Mouse (Mus musculus): ENCODE data around the gene Atp5h. TPM values are rescaled to one million over a fixed set of nuclear protein-coding genes. Genes with fewer than 3 reads are reported as not detected.
A peak's percentile ranks its signal among the peaks of the same experiment; 100 is the strongest.

Gene Atp5h
- total RNA-seq, 2 experiments from 2014 or later: 459 to 515 TPM

- DNase-seq (ENCODE audit: extremely low spot score in 1 of 2, low spot score in 1 of 2): no peak
These were observed 49.4 kb downstream of the Atp5h start for GRCm38 (mm10) chr11:115370368-115370767.

- DNase-seq (ENCODE audit: extremely low spot score in 1 of 2, low spot score in 1 of 2): peak; percentile 78
These were observed 52.3 kb downstream of the Atp5h start, which contains the start of gene Hid1 for GRCm38 (mm10) chr11:115367395-115367944. Gene Hid1, minus strand, starts transcription at chr11:115367756.

DNA sequence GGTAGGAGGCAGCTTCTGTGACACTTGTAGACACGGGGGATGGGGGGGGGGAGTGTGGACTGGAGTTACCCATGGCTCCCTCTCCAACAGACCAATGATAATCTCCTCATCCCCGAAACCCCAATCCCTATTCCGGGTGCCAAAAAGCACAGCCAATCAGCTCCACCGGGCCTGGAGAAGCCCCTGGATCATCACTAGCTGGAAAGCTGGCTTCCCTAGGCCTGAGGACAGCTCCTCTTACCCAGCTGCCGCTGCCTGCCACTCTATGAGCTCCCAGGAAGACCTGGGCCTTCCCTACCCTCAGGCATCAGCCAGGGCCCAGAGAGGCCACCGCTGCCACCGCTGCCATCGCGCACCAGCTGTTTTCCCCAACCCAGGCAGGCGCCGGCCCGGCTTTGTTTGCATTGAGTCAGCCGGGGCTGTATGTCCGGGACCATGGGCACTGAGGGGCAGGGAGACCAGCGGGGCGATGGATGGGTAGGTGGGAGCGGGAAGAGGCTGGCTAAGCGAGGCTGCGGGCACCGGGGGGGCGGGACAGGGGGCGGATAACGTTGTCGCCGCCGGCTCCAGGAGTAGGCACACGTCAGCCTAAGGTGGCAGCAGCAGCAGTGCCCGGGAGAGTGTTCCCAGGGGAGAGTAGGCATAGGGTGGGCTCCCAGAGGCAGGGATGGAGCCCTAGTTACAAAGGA lies 52.9 kb downstream of the Atp5h start:
- DNase-seq (ENCODE audit: extremely low spot score in 1 of 2, low spot score in 1 of 2): no peak

DNA sequence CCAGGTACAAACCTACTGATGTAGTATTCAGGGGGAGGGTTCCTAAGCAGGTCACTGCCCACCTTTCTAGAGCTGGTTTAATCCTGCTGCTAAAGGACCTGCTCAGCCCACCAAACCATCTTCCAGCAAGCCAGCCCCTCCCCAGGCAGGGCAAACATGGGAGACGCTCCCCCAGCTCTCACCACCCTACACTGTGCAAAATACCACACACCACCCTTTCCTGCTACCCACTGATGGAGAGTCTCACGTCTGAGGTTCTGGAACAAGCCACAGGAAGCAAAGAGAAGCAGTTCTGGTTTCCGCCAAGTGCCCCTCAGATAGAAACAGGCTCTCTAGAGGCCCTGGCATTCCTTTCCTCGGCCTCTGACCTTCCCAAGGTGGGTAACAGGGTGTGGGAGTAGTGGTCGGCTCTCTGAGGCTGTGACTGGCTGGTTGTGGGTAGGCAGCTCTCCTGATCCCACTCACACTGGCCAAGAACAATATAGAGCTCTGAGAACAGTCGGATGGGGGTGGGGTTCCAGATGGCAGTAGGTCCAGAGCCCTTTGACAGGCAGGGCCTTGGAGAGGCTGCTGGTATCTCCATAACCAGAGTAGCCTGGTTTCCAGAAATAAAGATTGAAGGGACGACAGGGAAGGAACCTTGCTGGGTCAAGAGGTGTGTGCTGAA lies 53.6 kb downstream of the Atp5h start:
- no peak for DNase-seq (ENCODE audit: extremely low spot score in 1 of 2, low spot score in 1 of 2)

Small RNA genes lying within 50 kb of the gene (microRNA-seq; reads per million reads assigned to microRNA genes)
- 0 to 0.37 reads per million in 2 experiments for gene Mir3968

Other genes starting within 250 kb of the Atp5h start
- 10 to 100 TPM; 19.0 to 19.4 TPM for gene Tmem104, start 232.5 kb downstream of the Atp5h start, total RNA-seq (2021)
- 10 to 100 TPM; 16.6 to 21.3 TPM for gene Nat9, start 232.1 kb downstream of the Atp5h start, total RNA-seq (2021)
- 10 to 100 TPM; 47.3 to 47.4 TPM for gene Grin2c, start 152.7 kb downstream of the Atp5h start, total RNA-seq (2021)
- 10 to 100 TPM; 18.6 to 21.2 TPM for gene Fdxr, start 142.9 kb downstream of the Atp5h start, total RNA-seq (2021)
- gene Fads6, start 122.3 kb downstream of the Atp5h start, total RNA-seq (2021): 10 to 100 TPM; 11.2 to 12.1 TPM
- under 1 TPM in 1 of 2 experiments, not detected in 1; 0.15 TPM for gene Otop2, start 112.8 kb downstream of the Atp5h start, total RNA-seq (2021)
- under 1 TPM; 0.31 to 0.59 TPM for gene Ush1g, start 97.9 kb downstream of the Atp5h start, total RNA-seq (2021)
- gene Otop3, start 85.2 kb downstream of the Atp5h start, total RNA-seq (2021): under 1 TPM in 1 of 2 experiments, not detected in 1; 0.17 TPM
- 100 to 1,000 TPM in 1 of 2 experiments, 10 to 100 TPM in 1; 98.8 to 107 TPM for gene Hid1, start 52.2 kb downstream of the Atp5h start, total RNA-seq (2021)
- 10 to 100 TPM; 21.7 to 22.8 TPM for gene Cdr2l, start 38.0 kb downstream of the Atp5h start, total RNA-seq (2021)
- 100 to 1,000 TPM; 102 to 103 TPM for gene Mrpl58, start 16.2 kb downstream of the Atp5h start, total RNA-seq (2021)
- gene Kctd2, start 166 bp upstream of the Atp5h start, total RNA-seq (2021): 10 to 100 TPM; 65.4 to 74.6 TPM
- not detected for gene Trim80, start 20.6 kb upstream of the Atp5h start, total RNA-seq (2021)
- not detected for gene Slc16a5, start 42.5 kb upstream of the Atp5h start, total RNA-seq (2021)
- gene Armc7, start 55.7 kb upstream of the Atp5h start, total RNA-seq (2021): 10 to 100 TPM in 1 of 2 experiments, 1 to 10 TPM in 1; 9.3 to 10.3 TPM
- 10 to 100 TPM; 68.8 to 70.4 TPM for gene Nt5c, start 71.9 kb upstream of the Atp5h start, total RNA-seq (2021)
- 100 to 1,000 TPM; 134 to 165 TPM for gene Jpt1, start 94.4 kb upstream of the Atp5h start, total RNA-seq (2021)
- 100 to 1,000 TPM; 329 to 353 TPM for gene Sumo2, start 116.3 kb upstream of the Atp5h start, total RNA-seq (2021)
- gene Nup85, start 144.5 kb upstream of the Atp5h start, total RNA-seq (2021): 10 to 100 TPM; 44.5 to 44.9 TPM
- 10 to 100 TPM; 49.6 to 59.0 TPM for gene Mrps7, start 184.0 kb upstream of the Atp5h start, total RNA-seq (2021)
- 10 to 100 TPM; 60.0 to 75.4 TPM for gene Gga3, start 184.1 kb upstream of the Atp5h start, total RNA-seq (2021)
- 10 to 100 TPM; 21.7 to 23.7 TPM for gene Mif4gd, start 193.0 kb upstream of the Atp5h start, total RNA-seq (2021)
- 10 to 100 TPM; 56.2 to 61.6 TPM for gene Slc25a19, start 208.3 kb upstream of the Atp5h start, total RNA-seq (2021)

Measured in layer of hippocampus, postnatal 25 days (tissue).